Mouse (Mus musculus): ENCODE measurements at regions not wholly inside any gene's neighbourhood (a gene's known extent, or its start where the extent isn't known, plus 50 kb on each side); places are given as distances from the start of the nearest gene placed in this dataset.

DNA sequence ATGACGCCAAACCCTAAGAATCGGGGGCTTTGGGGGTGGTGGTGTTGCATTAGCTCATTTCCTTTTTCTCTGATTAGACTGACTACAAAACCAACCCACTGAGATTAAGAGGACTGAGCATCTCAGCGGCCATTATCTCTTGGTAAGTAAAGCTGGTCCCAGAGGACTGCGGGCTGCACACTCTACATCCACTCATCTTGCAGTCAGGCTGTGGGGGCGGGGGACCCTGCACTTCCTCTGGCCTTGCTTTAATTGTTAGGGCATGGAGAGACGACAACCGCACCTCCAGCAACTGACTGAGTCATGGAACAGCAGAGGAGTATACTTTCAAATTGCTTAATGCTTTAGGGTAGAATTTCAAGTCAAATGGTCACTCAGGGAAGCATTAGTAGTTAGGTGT is 100.3 kb upstream of the Rai14 start:
- no peak overlapping the region for H3K9ac ChIP-seq
- no peak overlapping the region for H3K27ac ChIP-seq
- H3K9me3 ChIP-seq: no peaks in the 10 kb centered on the region
- H3K36me3 ChIP-seq: no peaks in the 10 kb centered on the region
- H3K27me3 ChIP-seq (replicated peaks): no peaks in the 10 kb centered on the region
- 71% methylated on average over 7 of the region's 7 CpGs for WGBS
- H3K4me1 ChIP-seq: 0 out of 2 replicates have a peak, but pooled peaks cover 6% of the 10 kb centered on the region
- no peak overlapping the region for H3K4me2 ChIP-seq (replicated peaks)
- no peak for ATAC-seq (ENCODE audit: low FRiP score, low read depth)
- no peak overlapping the region for H3K4me3 ChIP-seq

DNA sequence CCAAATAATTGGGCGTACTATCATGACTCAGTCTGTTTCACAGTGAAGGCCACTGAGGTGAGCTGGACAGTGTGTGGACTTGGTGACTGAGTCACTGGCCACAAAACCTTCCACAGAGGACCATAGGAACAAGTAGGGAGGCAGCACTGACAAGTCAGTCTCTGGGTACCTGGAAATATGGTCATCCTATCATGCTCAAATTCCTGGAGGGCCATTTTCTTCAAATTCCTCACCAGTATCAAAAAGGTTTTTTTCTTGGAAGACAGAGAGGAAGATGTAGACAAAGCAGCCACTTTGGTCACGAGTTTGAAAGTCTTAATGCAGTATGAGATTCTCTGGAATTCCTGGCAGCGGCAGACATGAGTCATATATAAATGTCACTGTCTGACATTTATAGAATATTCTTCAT is 101.8 kb upstream of the Rai14 start:
- Histone ChIP-seq H3K9ac (no peak overlapping the region), H3K9me3 (no peaks in the 10 kb centered on the region), H3K4me3 (no peak overlapping the region), H3K36me3 (no peaks in the 10 kb centered on the region), H3K27ac (no peak overlapping the region), H3K4me2 (replicated peaks) (no peak overlapping the region), H3K27me3 (replicated peaks) (no peaks in the 10 kb centered on the region), H3K4me1 (0 out of 2 replicates have a peak, but pooled peaks cover 6% of the 10 kb centered on the region)
- no peak for ATAC-seq (ENCODE audit: low FRiP score, low read depth)
- WGBS: 84% methylated on average over 3 of the region's 3 CpGs

DNA sequence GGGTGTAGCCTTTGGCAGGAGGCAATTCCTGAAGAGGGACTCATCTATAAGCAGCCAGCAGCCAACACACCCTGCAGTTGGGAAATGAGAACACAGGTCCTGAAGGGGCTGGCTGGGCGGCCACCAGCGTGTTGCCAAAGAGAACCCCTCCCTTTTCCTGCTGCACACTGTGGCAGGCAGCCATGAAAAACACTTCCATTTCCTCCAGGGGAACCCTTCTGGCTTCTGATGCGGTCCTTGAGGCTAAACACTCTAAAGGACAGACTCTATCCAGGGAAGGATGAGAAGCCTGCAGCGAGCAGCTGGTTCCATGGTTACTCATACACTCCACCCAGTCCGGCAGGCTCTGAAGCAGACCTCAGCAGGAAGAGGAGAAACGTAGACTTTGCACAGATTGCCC is 103.8 kb upstream of the Rai14 start:
- Histone ChIP-seq H3K27ac (no peak overlapping the region), H3K4me2 (replicated peaks) (no peak overlapping the region), H3K4me3 (no peak overlapping the region), H3K27me3 (replicated peaks) (no peaks in the 10 kb centered on the region), H3K9me3 (no peaks in the 10 kb centered on the region), H3K36me3 (no peaks in the 10 kb centered on the region), H3K9ac (no peak overlapping the region), H3K4me1 (0 out of 2 replicates have a peak, but pooled peaks cover 6% of the 10 kb centered on the region)
- WGBS: 65% methylated on average over 6 of the region's 6 CpGs
- no peak for ATAC-seq (ENCODE audit: low FRiP score, low read depth)

DNA sequence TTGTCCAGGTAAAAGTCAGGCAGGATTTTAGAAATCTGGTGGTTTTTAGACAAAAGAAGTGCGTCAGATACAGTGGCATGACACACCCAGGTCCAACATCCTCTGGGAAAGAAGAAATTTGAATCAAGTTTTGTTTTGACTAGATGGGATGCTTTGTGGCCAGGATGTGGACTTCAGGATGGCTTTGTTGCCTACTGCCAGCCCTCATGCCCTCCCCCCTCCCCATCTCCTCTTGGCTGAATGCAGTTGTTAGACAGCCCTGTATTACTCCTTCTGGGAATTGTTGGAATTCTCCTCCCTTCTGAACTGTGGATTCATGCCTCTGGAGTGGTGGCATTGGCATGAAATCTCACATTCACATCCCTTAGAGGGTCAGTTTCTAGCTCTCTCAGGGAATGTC is 104.3 kb upstream of the Rai14 start:
- Histone ChIP-seq H3K4me2 (replicated peaks) (no peak overlapping the region), H3K36me3 (no peaks in the 10 kb centered on the region), H3K4me1 (0 out of 2 replicates have a peak, but pooled peaks cover 10% of the 10 kb centered on the region), H3K4me3 (no peak overlapping the region), H3K27ac (no peak overlapping the region), H3K9ac (no peak overlapping the region), H3K9me3 (no peaks in the 10 kb centered on the region), H3K27me3 (replicated peaks) (no peaks in the 10 kb centered on the region)
- no peak for ATAC-seq (ENCODE audit: low FRiP score, low read depth)
- WGBS: 95% methylated on average over 1 of the region's 1 CpGs

DNA sequence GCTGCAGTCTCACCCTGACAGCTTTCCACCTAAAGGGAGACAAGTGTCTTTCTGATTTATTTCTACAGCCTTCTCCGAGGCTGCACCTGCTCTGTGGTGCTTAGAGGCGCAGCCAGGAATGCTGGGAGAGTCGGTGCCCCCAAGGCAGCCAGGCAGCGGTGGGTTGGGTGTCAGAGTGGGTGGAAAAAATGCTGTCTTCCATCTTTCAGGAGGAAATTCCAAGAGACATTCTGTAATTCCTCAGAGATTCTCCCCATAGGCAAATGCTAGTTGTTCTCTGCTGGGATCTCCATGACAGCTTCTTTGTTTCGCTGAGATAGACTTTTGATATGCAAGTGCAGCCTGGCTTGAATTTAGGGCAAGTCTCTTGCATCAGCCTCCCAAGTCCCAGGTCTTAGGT is 109.5 kb upstream of the Rai14 start:
- no peak overlapping the region for H3K9ac ChIP-seq
- H3K36me3 ChIP-seq: no peaks in the 10 kb centered on the region
- no peaks in the 10 kb centered on the region for H3K27me3 ChIP-seq (replicated peaks)
- no peak overlapping the region for H3K27ac ChIP-seq
- no peaks in the 10 kb centered on the region for H3K9me3 ChIP-seq
- H3K4me2 ChIP-seq (replicated peaks): no peak overlapping the region
- 63% methylated on average over 5 of the region's 5 CpGs for WGBS
- H3K4me1 ChIP-seq: peaks cover 7% of the 10 kb centered on the region; the same call in 1 of the 2 replicates
- H3K4me3 ChIP-seq: no peak overlapping the region
- ATAC-seq (ENCODE audit: low FRiP score, low read depth): 0 out of 2 replicates have a peak, but pooled peaks have one; percentile 9

DNA sequence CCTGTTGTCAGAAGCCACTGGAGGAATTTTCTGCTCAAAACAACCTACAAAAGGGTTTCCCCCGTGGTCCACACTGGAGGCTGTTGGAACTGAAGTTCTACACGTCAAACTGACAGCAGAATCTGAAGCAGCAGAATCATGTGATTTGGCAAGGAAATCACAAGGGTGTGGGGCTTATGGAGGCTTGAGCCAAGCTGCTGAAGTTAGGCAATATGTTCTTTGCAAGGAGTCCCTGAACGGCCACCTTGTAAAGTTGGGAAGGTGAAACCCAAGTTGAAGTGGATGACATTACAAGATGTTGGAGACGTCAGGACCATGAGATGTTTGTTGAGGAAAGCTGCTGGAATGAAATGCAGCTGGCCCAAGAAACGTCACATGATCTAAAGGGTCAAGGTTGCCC is 115.2 kb upstream of the Rai14 start:
- Histone ChIP-seq H3K9ac (no peak overlapping the region), H3K9me3 (no peaks in the 10 kb centered on the region), H3K4me3 (no peak overlapping the region), H3K27me3 (replicated peaks) (no peaks in the 10 kb centered on the region), H3K4me1 (no peaks in the 10 kb centered on the region), H3K36me3 (no peaks in the 10 kb centered on the region), H3K4me2 (replicated peaks) (no peak overlapping the region), H3K27ac (no peak overlapping the region)
- 90% methylated on average over 5 of the region's 5 CpGs for whole genome bisulfite sequencing
- no peak for ATAC-seq (ENCODE audit: low FRiP score, low read depth)

DNA sequence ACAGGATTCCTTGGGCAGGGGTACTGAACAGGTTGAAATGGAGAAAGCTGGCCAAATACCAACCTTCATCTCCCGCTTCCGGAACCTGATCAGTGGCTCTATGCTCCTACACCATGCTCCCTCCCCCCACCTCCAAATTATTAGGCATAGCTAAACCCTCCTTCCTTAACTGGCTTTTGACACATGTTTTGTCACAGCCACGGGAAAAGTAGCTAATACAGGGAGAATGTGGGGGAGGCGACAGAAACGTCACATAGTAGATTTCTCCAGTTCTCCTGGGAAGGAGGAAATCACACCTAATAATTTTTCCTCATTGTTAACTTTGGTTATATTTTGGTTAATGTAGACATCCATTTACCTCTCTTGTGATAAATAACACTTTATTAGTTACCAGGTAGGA is 116.1 kb upstream of the Rai14 start:
- no peak for ATAC-seq (ENCODE audit: low FRiP score, low read depth)
- WGBS: 88% methylated on average over 5 of the region's 5 CpGs

DNA sequence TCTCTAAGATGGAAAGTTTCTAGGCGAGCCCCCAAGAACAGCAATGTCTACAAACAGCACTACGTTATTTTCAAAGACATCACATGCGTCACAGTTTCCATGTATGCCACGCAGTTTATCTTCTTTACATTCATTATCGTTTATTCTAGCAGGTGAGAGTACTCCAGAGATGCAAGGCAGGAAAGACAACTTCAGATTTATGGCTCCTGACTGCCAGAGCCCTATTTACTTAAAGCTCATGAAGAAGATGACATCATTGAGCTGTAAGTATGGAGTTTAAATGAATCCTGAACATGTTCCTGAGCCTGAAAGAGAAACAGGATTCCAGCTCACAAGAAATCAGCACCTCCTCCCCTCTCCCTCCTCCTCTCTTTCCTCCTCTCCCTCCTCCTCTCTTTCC is 116.7 kb upstream of the Rai14 start:
- WGBS: 74% methylated on average over 5 of the region's 5 CpGs
- H3K27me3 ChIP-seq (replicated peaks): no peaks in the 10 kb centered on the region
- no peaks in the 10 kb centered on the region for H3K9me3 ChIP-seq
- no peaks in the 10 kb centered on the region for H3K4me1 ChIP-seq
- H3K9ac ChIP-seq: no peak overlapping the region
- H3K4me3 ChIP-seq: no peak overlapping the region
- no peak overlapping the region for H3K27ac ChIP-seq
- no peaks in the 10 kb centered on the region for H3K36me3 ChIP-seq
- ATAC-seq (ENCODE audit: low FRiP score, low read depth): no peak
- H3K4me2 ChIP-seq (replicated peaks): no peak overlapping the region

More for the DNA sequence above, 116.1 kb upstream of the Rai14 start:
- Histone ChIP-seq H3K36me3 (no peaks in the 10 kb centered on the region), H3K27ac (no peak overlapping the region), H3K4me3 (no peak overlapping the region), H3K4me2 (replicated peaks) (no peak overlapping the region), H3K9me3 (no peaks in the 10 kb centered on the region), H3K4me1 (no peaks in the 10 kb centered on the region), H3K27me3 (replicated peaks) (no peaks in the 10 kb centered on the region), H3K9ac (no peak overlapping the region)

DNA sequence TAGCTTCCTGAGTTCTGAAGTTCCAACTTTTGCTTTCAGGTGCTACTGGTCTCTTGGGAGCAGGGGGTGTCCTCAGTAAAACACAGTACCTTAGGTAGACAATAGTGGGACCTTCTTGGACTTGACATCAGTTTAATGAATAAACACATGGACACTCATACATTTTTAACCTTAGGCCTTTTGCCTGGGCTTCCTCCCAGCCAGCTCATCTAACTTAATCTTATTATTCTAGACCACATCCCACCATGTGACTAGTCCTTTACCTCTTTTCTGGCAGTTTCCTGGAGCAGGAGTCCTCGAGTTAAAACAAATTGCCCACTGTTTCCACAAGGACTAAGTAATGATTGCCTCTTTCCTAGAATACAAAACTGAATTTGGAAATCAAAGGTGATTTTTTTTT is 117.9 kb upstream of the Rai14 start:
- no peak overlapping the region for H3K9ac ChIP-seq
- WGBS: 80% methylated on average over 1 of the region's 1 CpGs
- H3K4me2 ChIP-seq (replicated peaks): no peak overlapping the region
- no peak for ATAC-seq (ENCODE audit: low FRiP score, low read depth)
- no peaks in the 10 kb centered on the region for H3K36me3 ChIP-seq
- H3K9me3 ChIP-seq: no peaks in the 10 kb centered on the region
- no peak overlapping the region for H3K27ac ChIP-seq
- H3K4me3 ChIP-seq: no peak overlapping the region
- H3K27me3 ChIP-seq (replicated peaks): no peaks in the 10 kb centered on the region
- H3K4me1 ChIP-seq: no peaks in the 10 kb centered on the region

DNA sequence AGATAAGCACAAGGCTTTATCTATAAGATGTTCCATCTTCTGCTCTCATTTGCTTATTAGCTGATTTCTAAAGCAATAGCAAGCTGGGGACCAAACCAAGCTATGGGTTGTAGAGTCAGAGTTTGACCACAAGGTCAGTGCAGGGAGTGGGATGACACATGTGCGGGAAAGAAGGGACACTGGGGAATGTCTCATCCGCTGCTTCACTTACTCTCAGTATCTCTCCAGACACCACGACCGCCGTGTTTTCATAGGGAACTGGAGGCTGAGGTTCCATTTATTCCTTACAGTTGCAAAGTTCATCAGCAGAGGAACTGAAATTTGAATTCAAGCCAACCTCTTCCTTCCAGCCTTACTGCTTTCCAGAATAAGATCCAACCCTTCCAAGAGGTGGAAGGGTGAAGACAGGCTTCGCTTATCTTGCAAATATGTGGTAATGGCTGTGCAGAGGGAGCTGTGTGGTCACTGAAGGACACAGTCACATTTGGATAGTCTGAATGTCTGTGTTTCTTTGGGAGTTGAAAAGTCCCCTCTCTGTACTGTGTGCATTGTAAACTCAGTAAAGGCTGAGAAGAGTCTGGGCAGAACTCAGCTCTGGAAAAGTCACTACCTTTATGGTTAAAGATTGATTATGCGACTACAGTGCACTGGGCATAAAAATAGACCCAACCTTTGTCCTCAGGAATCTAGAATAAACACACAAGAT is 118.1 kb upstream of the C1qtnf3 start:
- WGBS: 82% methylated on average over 7 of the region's 7 CpGs
- Histone ChIP-seq H3K4me1 (no peaks in the 10 kb centered on the region), H3K27ac (no peak overlapping the region), H3K4me2 (replicated peaks) (no peak overlapping the region), H3K36me3 (no peaks in the 10 kb centered on the region), H3K9me3 (no peaks in the 10 kb centered on the region), H3K9ac (no peak overlapping the region), H3K27me3 (replicated peaks) (no peaks in the 10 kb centered on the region), H3K4me3 (no peak overlapping the region)
- ATAC-seq (ENCODE audit: low FRiP score, low read depth): no peak

DNA sequence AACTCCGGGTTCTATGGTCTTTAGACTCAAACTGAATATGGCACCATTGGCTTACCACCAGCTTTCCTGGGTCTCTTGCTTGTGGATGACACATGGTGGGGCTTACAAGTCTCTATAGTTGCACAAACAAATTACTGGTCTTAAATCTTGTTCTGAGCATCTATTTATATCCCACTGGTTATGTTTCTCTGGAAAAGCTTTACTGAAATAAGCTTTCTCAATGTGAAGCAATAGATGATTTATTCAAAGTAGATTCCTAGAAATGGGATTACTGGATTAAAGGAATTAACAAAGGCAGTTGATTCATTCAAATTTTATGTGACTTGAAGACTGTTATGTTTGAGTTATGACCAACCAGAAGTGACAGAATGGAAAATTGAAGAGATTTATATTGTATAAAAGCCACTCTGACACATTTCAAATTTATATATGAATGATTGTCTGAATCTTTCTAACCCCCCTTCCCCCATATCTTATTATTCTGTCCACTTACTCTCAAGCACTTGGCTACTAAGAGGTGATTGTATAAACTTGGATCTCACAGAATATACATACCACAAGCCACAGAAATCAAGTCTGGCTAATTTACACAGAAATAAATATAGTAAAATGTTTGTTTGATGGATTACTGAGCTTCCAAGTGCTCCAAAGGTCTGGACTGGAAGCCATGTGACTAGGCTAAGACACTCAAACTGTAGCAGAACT is 113.4 kb upstream of the C1qtnf3 start:
- no peaks in the 10 kb centered on the region for H3K36me3 ChIP-seq
- no peak for ATAC-seq (ENCODE audit: low FRiP score, low read depth)
- H3K4me3 ChIP-seq: no peak overlapping the region
- H3K9me3 ChIP-seq: no peaks in the 10 kb centered on the region
- H3K4me1 ChIP-seq: no peaks in the 10 kb centered on the region
- 95% methylated on average over 1 of the region's 1 CpGs for WGBS
- no peaks in the 10 kb centered on the region for H3K27me3 ChIP-seq (replicated peaks)
- no peak overlapping the region for H3K9ac ChIP-seq
- no peak overlapping the region for H3K27ac ChIP-seq
- H3K4me2 ChIP-seq (replicated peaks): no peak overlapping the region

DNA sequence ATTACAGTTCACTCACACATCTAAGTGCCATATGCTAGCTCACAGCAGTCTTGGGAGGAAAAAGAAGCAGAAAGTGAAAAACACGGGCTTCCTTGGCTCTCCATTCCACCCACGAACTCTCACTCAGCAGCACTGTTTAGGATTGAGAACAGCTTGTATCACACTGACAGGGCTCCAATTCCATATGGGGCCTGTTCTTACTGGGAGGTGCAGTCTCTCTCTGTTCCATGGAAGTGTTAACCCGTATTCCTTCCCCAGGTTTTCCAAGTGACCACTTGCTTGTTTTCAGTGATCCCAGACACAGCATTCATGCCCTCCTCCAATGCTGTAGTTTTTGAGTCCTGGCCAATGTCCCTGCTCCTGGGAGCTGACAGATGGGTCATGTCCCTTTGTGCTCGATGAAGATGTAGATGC is 111.5 kb upstream of the C1qtnf3 start:
- H3K9me3 ChIP-seq: no peaks in the 10 kb centered on the region
- 84% methylated on average over 4 of the region's 4 CpGs for WGBS
- H3K4me1 ChIP-seq: no peaks in the 10 kb centered on the region
- H3K4me3 ChIP-seq: no peak overlapping the region
- no peak for ATAC-seq (ENCODE audit: low FRiP score, low read depth)
- no peak overlapping the region for H3K9ac ChIP-seq
- no peak overlapping the region for H3K4me2 ChIP-seq (replicated peaks)
- no peaks in the 10 kb centered on the region for H3K36me3 ChIP-seq
- H3K27ac ChIP-seq: no peak overlapping the region
- H3K27me3 ChIP-seq (replicated peaks): no peaks in the 10 kb centered on the region
